Mouse (Mus musculus) megakaryocyte, embryonic 14.5 days (primary cell): Measurements from ENCODE around the gene Krt83.

Experiments
- FLI1 ChIP-seq: IDR thresholded peaks from 2 replicates; pipeline ENCODE4 v1.6.1; 2012; ENCODE audit warnings: low read length, inconsistent platforms, mixed read lengths
- GATA1 ChIP-seq: IDR thresholded peaks from 3 replicates; pipeline ENCODE4 v1.6.1; 2012; ENCODE audit warnings: mixed read lengths, low read length, inconsistent platforms, borderline replicate concordance

- TF ChIP-seq GATA1, result no peak
- no peak for TF ChIP-seq FLI1
Measured at GRCm38 (mm10) chr15:101506896-101507758, 15.8 kb upstream of the Krt83 start.
